Mouse (Mus musculus) regulatory T cell (primary cell): Measurements from ENCODE around the gene Gpatch4.

ENCODE experiments used
- in situ Hi-C: fragments of 300-600 bp; cut with MboI, MseI; formaldehyde crosslinking; loops from one replicate; pipeline ENCODE4 v1.15.1; 2025; ENCODE audit warnings: high pct_unique_total_duplicates

Gpatch4 gene

DNA sequence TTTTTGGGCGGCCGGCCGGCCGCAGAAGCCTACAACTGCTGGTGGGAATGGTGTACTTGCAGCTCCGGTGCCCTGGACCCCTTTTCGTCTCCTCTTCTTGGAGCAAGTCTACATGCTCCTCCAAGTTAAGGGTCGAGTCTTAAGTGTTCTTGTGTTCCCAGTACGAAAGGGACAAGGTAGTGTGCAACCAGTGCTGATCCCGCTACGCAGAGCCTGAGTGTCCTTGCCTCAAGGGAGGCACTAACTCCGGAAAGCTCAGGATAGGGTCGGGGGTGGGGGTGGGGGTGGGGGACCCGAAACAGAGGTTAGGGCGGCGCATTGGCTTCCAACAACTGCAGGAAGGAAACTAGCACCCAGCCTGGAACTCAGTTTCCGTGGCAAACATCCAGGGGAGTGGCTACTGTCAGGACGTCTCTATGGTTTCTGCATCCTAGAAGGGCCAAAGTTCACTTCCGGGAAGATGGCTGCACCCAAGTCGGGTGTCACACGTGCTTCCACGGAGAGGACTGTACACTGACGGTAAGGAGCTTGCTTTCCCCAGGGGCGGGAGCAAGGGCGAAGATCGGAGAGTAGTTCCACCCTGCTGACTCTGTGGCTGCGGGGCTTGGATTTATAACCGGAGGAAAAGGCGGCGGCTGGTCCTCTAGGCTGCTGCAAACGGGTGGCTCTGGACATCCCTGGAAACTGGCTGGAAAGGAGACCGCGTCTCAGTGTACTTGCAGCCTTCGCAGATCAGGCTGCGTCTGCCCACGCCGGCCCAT, at the start of gene Gpatch4:
Gpatch4 (plus strand) TSS at position 448 of the 761 bp plus-strand sequence.
- in situ Hi-C loops: loop anchor here (10.0 kb wide), 1 partner anchor 902 kb away; no protein-coding TSS in a partner anchor

DNA sequence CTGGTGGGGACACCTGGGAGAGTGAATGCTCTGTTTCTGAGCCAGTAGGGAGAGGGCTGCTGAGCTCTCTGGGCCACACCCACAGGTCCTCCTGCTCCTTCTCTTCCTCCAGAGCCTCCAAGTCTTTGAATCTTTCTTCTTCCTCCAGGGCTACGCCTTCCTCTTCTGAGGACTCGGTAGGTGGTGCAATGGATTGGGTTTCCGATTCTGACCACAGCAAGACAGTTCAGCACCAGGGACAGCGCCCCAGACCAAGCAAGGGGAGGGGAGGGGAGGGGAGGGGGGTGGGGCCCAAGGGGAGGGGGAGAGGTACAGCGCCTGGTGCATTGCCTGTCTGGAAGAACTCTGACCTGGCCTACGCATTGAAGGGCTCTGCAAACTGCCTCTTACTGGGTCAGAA, 49.5 kb upstream of the Gpatch4 start:
- in situ Hi-C loops: no loop called here

DNA sequence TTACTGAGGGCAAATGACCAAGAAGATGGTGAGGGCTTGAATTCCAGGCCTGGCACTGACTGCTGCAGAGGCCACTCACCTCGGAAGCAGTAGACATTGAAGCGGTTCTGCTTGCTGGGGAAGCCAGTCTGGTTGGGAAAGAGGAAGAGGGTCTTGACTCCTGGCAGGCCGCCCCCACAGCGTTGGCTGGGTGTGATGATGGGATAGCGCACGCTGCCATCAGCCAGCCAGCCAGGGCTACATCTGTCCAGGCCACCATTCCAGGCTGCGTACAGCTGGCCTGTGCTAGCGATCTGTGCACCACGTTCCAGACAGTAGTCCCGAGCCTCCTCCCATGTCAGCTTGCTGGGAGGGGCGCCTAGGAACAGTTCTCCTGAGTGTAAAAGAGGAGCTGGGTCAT, 47.6 kb upstream of the Gpatch4 start:
- in situ Hi-C loops: no loop called here

DNA sequence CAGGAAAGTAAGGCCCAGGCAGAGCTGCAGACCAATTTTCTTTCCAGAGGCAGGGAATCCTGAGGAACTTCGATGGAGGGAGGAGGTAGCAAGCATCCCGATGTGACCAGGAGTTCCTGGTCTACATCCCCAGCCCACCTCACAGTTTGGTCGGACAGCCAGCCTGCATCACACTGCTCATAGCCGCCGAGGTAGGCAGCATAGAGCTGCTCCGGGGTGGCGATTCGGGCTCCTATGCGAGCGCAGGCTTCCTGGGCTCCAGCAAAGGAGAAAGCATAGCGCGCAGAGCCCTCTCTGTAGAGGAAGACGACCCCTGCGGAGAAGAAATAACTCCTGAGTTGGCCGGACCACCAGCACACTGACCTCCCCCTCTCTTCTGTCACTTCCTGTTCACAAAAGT, 46.5 kb upstream of the Gpatch4 start:
- in situ Hi-C loops: no loop called here

DNA sequence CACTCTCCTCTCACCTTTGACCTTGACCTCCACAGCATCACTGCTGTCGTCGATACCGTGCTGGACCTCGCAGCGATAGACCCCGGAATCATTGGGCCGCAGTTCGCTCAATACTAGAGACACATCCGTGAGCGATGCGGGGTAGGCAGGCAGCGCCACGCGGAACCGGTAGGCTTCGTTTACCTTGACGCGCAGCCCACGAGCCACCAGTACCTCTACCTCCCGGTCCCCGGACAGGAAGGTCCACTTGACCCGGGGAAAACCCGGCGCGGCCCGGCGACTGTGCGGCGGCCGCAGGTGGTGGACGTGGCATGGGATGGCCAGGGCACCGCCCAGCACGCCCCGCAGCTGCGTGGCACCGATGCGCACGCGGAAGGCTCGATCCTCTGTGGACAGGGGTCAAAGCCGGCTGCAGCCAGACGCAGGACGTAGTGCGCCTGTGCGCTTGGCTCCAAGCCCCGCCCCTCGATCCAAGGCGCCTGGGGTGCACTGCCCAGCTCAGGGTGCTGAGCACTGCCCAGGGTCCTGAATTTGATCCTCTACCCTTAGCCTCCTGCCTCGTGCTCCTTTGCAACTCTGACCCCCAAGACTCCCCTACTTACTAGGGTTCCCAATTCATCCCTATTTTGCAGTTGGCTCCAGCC, 45.8 kb upstream of the Gpatch4 start:
- in situ Hi-C loops: no loop called here

DNA sequence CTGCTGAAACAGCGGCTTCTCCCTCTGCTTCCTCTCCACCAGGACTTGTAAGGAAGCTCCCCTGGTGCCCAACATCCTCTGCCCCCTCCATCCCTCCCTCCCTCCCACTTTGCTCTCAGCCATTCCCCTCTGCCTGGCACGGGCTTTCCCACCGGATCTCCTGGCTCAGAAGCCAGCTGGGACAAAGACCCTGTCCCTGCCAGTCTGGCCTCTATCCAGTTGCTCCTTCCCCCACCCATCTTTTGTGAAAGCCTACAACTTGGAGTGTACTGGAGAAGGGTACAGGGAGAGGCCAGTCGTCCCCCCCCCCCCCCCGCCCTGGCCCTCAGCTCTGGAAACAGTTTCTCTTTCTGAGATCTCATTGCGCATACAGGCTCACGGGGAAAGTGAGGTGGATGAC, 44.2 kb upstream of the Gpatch4 start:
- in situ Hi-C loops: no loop called here

DNA sequence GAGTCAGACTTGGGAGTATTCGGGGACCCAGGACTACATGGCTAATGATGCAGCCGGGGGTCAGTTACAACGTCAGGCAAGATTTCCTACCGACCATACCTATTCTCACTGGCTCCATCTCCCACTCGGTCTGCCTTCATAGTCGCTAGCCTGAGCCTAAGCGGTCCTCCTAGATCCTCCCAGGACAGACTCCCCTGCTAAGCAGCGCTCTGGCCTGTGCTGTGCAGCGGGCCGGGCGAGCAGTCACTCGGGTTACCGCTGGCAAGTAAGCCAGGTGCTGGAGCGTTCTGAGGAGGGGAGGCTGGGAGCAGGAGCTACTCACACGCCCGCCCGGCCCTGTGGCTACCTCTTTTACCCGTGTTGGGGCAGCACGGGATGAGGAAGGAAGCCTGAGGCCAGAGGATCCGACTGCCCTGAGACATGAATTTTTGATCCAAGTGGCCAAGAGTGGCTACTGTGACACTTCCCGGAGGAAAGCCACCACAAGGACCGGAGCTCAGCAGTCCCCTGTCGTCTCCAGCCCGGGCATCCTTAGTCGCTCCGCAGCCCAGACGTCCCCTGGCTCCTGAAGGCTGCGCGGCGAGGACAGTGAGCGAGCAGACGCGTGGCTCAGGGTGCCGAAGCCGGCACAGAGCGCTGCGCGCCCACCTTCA, 43.5 kb upstream of the Gpatch4 start:
- in situ Hi-C loops: no loop called here

DNA sequence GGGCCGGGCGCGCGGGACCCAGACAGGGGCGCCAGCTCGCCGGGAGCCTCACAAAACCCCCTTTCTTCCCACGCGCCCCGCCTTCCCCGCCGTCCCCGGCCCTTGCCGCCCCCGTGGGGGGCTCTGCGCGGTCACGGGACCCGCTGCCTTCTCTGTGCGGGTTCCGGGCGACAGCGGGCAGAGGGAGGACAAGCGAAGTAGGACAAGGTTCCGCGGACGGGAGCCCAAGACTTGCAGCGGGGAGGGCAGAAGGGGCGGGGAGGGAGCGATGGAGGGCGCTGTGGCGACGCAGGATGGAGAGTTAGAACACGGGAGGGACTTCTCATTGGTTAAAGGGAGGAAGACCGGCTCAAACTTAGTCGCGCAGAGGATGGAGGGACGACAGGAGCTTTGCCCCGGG, 42.7 kb upstream of the Gpatch4 start, which contains the start of gene Bcan:
Bcan (minus strand) TSS at position 50 of the 400 bp plus-strand sequence.
- in situ Hi-C loops: no loop called here

DNA sequence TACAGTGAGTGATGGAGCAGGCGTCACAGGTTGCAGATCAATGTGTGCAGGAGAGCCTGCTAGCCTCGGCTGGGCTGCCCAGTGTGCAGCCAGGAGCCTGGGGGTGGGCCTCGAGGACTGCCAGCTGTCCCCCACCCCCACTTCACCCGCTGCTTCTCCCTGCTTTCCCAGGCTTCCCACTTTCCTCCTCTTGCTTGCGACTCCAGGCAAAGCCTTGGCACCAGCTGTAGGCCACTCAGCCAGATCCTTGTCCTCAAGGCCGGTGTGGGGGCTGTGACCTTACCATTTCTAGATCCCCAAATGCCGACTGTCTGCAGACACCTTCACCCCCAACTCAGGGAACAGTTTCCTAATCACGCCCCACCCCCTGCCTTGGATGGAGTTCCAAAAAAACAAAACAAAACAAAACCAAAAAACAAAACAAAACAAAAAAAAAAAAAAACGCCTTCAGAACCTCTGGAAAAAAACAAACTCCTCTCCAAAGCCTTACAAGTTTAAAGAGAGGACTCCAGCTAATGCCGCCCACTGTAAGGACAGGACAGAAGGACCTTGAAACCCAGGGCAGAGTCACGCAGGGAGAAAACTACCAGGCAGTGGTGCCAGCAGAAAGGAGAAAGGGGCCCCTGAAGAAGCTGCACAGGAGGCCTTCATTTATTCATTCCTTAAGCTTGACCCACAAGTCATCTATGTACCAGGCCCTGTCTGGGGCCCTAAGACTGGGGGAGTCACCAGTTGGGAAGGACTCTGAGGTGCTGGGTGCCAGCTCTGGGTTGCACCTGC, 41.9 kb upstream of the Gpatch4 start:
- in situ Hi-C loops: no loop called here

DNA sequence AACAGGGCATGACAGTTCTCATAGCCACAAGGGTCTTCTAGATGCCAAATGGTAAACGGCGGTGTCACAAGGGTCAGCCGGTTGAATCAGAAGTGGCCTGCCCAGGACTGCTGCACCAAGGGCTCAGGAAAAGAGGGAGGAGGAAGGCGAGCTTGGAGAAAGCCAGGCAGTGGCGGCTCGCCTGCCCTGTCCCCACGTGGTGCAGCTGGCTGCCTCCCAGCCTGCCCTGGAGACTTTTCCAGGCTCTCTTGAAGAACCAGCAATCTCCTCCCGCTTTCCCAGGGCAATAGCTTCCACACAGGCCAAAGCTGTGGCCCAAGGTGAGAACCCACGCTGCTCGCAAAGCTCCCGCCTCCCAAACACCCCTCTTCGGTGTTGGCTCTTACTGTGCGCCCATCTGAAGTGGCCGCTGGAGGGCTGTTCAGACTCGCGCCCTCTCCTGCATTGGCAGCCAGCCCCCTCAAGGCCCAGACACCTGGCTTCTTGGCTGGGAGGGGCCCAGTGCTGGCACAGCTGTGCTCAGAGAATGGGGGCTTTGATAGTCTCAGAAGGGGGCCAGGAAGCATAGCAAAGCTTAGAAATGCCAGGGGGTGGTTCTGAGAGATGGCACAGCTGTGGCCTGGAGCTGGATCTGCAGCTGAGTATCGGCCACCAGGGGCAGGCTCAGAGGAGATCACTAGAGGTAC, 40.5 kb upstream of the Gpatch4 start:
- in situ Hi-C loops: no loop called here

DNA sequence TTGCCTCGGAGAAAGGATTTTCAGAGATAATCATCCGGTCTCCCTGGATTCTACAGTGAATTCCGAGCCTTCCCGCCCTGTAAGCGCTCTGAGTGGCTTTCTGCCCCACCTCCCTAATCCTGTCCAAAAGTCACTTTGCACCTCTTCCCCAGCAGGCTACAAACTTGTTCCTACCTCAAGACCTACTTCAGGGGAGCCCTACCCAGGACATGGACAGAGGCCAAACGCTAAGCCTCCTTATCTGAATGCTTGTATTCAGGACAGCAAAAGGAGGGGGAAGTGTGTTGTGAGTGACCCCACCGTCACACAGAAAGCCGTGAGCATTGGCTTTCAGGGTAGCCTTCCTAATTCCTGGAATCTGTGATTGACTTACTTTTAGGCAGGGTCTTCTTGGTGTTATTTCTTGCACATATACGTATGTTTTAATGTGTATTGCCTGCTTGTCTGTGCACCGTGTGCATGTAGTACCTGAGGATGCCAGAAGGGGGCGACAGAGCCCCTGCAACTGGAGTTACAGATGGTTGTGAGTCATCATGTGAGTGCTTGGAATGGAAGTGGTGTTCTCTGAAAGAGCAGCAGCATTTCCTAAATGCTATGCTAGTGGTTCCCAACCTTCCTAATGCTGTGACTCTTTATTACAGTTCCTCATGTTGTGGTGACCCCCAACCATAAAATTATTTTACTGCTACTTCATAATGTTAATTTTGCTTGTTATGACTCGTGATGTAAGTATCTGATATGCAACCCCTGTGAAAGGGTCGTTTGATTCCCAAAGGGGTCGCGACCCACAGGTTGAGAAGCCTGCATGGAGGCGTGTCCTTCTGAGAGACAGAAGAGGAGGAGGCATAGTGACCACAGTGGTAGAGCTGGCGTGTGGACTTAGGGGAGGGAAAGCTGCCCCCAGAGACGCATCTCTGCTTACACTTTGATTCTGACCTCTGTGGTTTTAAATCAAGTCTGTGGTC, 36.8 kb upstream of the Gpatch4 start:
- in situ Hi-C loops: no loop called here

DNA sequence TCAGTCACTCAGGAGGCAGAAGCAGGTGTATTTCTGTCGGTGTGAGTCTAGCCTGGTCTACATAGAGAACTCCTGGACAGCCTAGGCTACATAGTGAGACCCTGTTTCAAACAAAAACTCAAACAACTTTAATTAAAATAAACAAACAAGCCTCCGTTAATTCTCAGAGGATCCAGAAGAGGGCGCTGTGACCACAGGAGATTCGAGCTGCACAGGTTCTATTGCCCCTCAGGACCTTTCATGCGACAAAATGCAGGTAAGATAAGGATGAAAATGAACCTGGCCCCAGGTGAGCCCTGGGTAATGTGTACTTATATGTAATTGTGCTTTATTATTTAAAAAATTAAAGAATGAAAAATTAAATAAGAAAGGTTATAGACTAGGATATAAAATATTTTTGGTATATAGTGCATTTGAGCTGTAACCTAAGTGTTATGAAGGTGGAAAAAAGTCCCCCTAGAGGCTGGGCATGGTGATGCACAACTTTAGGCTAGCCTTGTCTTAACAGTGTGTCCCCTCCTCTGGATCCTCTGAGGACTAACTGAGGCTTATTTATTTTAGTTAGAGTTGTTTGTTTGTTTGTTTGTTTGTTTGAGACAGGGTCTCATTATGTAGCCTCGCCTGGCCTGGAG, 32.2 kb upstream of the Gpatch4 start:
- in situ Hi-C loops: loop anchor here (5.0 kb wide), 1 partner anchor 62 kb away; no protein-coding TSS in a partner anchor

DNA sequence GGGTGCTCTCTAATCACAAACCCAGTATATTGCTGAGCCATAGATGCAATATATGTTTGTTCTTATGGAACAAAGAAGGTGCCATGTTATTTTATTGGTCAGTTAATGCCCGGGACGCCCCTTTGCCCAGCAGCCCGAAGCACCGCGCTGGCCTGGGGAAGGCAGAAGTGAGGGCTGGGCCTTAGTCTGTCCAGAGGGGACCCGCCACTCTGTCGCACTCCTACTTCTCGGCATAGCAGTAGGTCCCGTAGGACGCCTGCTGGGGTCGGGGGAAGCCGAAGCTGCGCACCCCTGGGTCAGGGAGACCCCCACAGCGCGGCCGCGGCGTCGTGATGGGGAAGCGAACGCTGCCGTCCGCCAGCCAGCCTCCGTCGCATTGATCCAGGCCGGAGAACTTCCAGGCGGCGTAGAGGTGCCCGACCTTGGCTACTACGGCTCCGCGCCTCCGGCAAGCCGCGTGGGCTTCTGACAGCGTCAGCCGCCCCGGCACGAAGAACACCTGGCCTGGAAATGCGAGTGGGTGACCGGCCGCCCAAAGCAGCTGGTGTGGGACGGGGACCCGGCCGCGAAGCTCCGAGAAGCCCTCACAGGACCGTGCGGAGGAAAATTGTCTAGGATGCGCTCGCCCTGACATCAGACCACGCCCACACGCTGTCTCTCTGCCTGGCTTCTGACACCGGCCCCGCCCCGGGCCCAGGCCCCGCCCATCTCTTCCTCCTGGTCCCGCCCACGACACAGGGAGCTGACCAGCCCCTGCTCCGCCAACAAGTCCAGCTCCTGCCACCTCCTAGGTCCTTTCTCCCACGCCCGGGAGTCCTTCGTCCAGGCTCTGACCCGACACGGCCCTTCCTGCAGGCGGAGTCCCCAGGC, 20.4 kb upstream of the Gpatch4 start:
- in situ Hi-C loops: no loop called here

DNA sequence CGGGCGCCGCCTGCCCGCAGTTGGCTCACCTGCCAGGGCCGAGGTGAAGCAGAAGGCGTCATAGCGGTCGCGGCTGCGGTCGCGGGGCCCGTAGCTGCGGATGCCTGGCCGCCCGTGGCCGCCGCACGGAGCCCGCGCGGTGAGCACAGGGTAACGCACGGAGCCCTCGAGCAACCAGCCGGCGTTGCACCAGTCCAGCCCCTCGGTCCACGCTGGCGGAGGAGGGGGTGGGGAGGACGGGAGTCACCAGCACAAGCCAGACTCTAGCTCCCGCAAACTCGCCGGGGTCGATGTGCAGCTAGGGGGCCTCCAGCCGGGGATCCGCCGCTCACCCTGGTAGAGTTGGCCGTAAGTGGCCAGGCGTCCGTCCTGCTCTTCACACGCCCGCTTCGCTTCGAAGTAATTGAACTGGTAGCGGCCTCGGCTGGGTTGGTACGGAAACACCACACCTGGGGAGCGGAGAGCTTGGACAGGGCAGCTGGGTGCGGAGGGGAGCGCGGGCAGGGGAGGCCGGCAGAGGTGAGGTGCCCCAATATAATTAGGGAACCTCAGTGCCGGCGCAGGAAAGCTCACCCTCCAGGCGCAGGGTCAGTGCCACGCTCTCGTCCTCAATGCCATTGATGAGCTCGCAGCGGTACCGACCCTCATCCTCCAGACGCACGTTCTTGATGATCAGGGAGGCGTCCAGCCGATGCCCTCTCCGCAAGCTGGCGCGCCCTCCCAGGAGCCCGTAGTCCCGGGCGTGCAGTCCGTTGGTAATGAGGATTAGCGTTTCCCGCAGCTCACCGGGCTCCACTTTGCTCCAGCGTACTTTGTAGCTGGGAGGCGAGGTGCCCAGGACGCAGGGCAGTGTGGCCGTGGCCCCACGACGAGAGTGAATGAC, 19.5 kb upstream of the Gpatch4 start:
- in situ Hi-C loops: no loop called here

DNA sequence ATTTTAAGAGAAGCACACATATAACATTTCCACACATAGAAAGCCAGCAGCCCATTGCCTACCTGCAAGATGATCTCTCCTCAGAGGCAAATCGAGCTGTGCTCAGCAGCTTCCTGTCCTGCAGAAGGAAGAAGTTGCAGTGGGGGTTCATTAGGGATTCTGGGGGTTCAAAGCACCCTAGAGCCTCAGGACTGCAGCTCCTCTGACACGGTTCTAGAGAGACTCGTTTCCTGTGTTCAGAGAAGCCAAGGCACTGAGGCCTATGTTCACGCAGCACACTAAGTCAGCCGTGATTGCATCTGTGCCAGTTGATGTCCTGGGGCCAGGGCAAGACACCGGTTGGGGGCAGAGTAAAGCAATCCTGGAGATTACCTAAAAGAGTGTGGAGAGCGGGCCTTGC, 16.1 kb upstream of the Gpatch4 start:
- in situ Hi-C loops: no loop called here

DNA sequence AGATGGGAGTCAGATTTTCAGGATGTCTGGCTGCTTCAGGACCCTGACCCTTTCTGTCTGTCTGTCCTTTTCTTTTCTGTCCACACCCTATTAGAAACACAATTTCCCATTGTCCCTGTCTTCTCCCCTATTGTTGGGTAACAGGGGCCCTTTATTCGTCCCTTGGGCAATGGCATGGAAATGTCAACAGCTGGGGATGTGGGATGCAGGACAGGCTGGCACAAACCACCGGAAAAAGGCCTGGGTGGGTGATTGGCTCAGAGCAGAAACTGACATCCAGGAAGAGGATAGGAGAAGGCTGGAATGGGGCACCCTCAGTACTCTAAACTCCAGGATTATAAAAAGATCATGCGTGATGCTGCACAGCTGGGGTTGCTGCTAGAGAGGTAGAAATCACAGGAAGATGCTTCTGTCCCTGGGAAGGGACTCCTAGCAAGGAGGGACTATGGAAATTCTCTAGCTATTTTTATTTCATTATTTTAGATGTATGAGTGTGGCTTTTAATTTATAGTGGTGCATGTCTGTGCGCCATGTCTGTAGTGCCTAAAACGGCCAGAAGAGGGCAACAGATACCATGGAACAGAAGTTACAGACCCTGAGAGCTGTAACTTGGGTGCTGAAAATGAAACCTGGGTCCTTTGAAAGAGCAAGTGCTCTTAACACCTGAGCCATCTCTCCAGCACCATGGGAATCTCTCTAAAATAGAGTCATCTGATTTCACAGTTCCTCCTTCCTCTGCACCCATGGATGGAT, 15.3 kb upstream of the Gpatch4 start, which contains the start of gene Hapln2:
Hapln2 (minus strand) TSS at position 150 of the 753 bp plus-strand sequence.
- in situ Hi-C loops: no loop called here
